Mouse (Mus musculus) bone marrow, adult 2 months (tissue): ENCODE measurements around the gene T.

ENCODE experiments used
- CTCF ChIP-seq: fragments of 200-500 bp; IDR thresholded peaks from 2 replicates; pipeline ENCODE4 v1.5.1; 2011; ENCODE audit warnings: low read length, control low read depth; ENCODE audit not compliant: control insufficient read depth, insufficient read depth
- POLR2A ChIP-seq: fragments of 200-500 bp; IDR thresholded peaks from 2 replicates; pipeline ENCODE4 v1.6.1; 2011; ENCODE audit warnings: low read depth, mild to moderate bottlenecking, control low read depth, low read length, borderline replicate concordance; ENCODE audit not compliant: control insufficient read depth

DNA sequence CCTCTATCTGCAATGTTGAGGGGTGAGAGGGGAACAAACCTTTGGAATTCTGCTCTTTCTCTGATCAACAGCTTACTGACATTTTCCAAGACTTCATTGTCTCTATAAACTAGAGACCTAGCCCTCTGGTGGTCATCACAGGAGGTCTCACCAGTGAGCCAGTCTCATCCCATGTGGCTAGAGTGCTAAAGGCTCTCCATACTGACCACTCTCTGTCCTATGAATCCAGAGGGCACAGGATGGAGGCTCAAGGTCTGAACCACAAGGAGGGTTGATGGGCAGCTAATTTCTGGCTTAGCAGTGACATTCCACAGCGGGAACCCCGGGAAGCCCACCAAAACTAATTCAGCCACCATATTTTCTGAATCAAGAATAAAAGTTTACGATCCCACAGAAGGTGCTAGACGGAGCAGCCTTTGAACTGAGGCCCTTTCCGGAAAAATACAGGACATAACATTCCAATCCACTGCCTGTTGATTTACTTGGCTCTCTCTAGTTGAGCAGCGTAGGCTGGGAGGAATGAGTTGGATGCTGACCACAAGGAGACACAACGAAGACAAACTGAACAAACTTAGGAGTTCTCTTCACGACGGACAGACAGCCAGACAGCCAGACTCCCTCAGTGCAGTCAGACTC, 45.4 kb downstream of the T start:
- TF ChIP-seq CTCF (no peak), POLR2A (no peak)
